Mouse (Mus musculus) midbrain, embryonic 14.5 days (tissue): ENCODE data around the gene Vmn1r3. TPM values are rescaled to one million over a fixed set of nuclear protein-coding genes. Genes with fewer than 3 reads are reported as not detected.
A peak's percentile ranks its signal among the peaks of the same experiment; 100 is the strongest.
"Not testable (repeated sequence)": the region's sequence is repeated elsewhere in the genome, so short reads cannot be mapped to it uniquely, and the experiment has no call there.

Source experiments
- ATAC-seq: fragments of 200-750 bp; cut with Nextera tagmentation; 2 replicates; pipeline ENCODE4 v1.8.0; 2017; ENCODE audit warnings: moderate number of reproducible peaks, moderate library complexity; ENCODE audit not compliant: low FRiP score, low TSS enrichment
- DNase-seq: peaks from one replicate; pipeline ENCODE4 v3.0.0-alpha.2; 2015
- H3K27ac ChIP-seq: fragments of 300-500 bp; sonication (generic); replicated peaks from 2 replicates; pipeline ENCODE4 v1.5.1; 2014; ENCODE audit warnings: mild to moderate bottlenecking, low read depth, low read length, moderate library complexity
- H3K27me3 ChIP-seq: fragments of 300-500 bp; sonication (generic); 2 replicates; pipeline ENCODE4 v1.6.1; 2014; ENCODE audit warnings: low read length, control low read depth, mixed read lengths; ENCODE audit not compliant: control insufficient read depth, insufficient read depth
- H3K36me3 ChIP-seq: fragments of 300-500 bp; sonication (generic); 2 replicates; pipeline ENCODE4 v1.6.1; 2014; ENCODE audit warnings: low read length, control low read depth; ENCODE audit not compliant: control insufficient read depth, insufficient read depth
- H3K4me1 ChIP-seq: fragments of 300-500 bp; sonication (generic); 2 replicates; pipeline ENCODE4 v1.6.1; 2014; ENCODE audit warnings: mild to moderate bottlenecking, antibody characterized with exemption, low read length, control low read depth; ENCODE audit not compliant: control insufficient read depth, insufficient read depth
- H3K4me2 ChIP-seq: fragments of 300-500 bp; sonication (generic); 2 replicates; pipeline ENCODE4 v1.6.1; 2014; ENCODE audit warnings: mild to moderate bottlenecking, low read length, moderate library complexity
- H3K4me3 ChIP-seq: fragments of 300-500 bp; sonication (generic); replicated peaks from 2 replicates; pipeline ENCODE4 v1.5.1; 2014; ENCODE audit warnings: low read depth, low read length
- H3K9ac ChIP-seq: fragments of 300-500 bp; sonication (generic); replicated peaks from 2 replicates; pipeline ENCODE4 v1.6.1; 2014; ENCODE audit warnings: mild to moderate bottlenecking, low read length, moderate library complexity
- H3K9me3 ChIP-seq: fragments of 300-500 bp; sonication (generic); 2 replicates; pipeline ENCODE4 v1.6.1; 2016; ENCODE audit warnings: low read length, control low read depth, mixed read lengths; ENCODE audit not compliant: control insufficient read depth
- WGBS: fragments of 180-500 bp; shearing (Covaris S2); extraction: QIAGEN DNeasy Blood & Tissue Kit; methylation state at CpG from one replicate; pipeline ENCODE4 v1.1.7; 2014; 5-methylcytosine and 5-hydroxymethylcytosine counted together
- polyA plus RNA-seq: library from polyadenylated mRNA; unstranded; fragments of >200 nt; fragmentation: Nextera tagmentation; extraction: Ambion mirVana; gene quantifications from 2 replicates; pipeline ENCODE4 v1.2.1, GENCODE M21; 2014

The Vmn1r3 gene
- polyA plus RNA-seq, 1 experiment from 2014 or later = not detected

- DNase-seq, ATAC-seq, H3K4me3 ChIP-seq, H3K36me3 ChIP-seq, H3K27ac ChIP-seq, H3K9ac ChIP-seq, H3K4me1 ChIP-seq, H3K4me2 ChIP-seq, H3K27me3 ChIP-seq: not testable (repeated sequence)
- 67% methylated on average over 5 of the region's 9 CpGs for WGBS
- peaks cover 35% of the 10 kb centered on the region for H3K9me3 ChIP-seq
These were observed 38.5 kb upstream of the Vmn1r3 start for GRCm38 (mm10) chr4:3223483-3224209.

GRCm38 (mm10) chr4:3216382-3216781 is 31.2 kb upstream of the Vmn1r3 start:
- H3K4me1 ChIP-seq, H3K27me3 ChIP-seq, H3K36me3 ChIP-seq, H3K4me2 ChIP-seq, DNase-seq, ATAC-seq, H3K4me3 ChIP-seq, H3K27ac ChIP-seq, H3K9me3 ChIP-seq, H3K9ac ChIP-seq: not testable (repeated sequence)
- WGBS = 71% methylated on average over 2 of the region's 2 CpGs

DNA sequence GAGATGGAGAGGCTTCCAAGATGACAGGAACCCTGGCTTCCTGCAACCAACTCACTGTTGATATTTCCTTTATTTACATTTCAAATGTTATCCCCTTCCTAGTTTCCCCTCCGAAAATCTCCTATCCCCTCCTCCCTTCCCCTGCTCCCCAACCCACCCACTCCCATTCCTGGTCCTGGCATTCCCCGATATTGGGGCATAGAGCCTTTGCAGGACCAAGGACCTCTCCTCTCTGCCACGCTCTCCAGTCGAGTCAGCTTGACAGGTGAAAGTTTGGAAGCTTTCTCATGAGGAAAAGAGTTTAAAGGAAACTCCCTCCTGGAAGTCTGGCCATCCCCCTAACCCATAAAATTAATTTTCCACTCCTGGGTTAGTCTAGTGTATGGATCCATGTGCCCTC is 28.2 kb upstream of the Vmn1r3 start:
- not testable (repeated sequence) for DNase-seq, H3K36me3 ChIP-seq, ATAC-seq, H3K27me3 ChIP-seq, H3K4me3 ChIP-seq, H3K9ac ChIP-seq, H3K27ac ChIP-seq, H3K9me3 ChIP-seq, H3K4me1 ChIP-seq, H3K4me2 ChIP-seq
- 74% methylated on average over 3 of the region's 4 CpGs for WGBS

DNA sequence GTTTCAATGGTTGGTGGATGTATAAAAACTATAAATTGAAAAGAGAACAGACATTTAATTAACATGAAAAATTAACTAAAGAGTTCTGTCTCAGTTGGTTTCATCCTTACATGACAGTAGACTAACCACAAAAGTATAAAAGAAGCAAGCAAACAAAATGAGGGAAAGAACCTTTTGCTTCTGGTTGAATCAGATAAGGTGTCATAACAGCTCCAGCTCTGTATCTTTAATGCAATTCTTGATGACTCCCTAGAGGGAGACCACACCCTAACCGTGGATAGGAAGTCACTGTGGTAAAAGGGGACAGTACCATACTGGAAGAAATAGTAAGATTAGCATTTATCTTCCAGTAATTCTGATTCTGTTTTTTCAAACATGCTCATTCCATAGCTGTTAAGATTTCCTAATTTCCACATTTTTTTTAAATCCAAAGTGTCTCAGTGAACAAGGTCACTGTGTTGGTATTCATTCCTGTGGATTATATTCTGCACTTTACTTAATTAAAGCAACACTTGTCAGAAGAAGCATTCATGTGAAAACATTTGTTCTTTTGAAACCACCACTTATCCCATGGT is 24.6 kb upstream of the Vmn1r3 start:
- H3K9ac ChIP-seq, DNase-seq, H3K9me3 ChIP-seq, H3K4me1 ChIP-seq, H3K36me3 ChIP-seq, ATAC-seq, H3K4me3 ChIP-seq, H3K4me2 ChIP-seq, H3K27ac ChIP-seq, H3K27me3 ChIP-seq: not testable (repeated sequence)
- WGBS = 67% methylated on average over 1 of the region's 1 CpGs

GRCm38 (mm10) chr4:3176746-3177490 is 8.2 kb downstream of the Vmn1r3 start:
- not testable (repeated sequence) for H3K4me1 ChIP-seq, H3K9ac ChIP-seq, ATAC-seq, H3K4me3 ChIP-seq, H3K27ac ChIP-seq, H3K36me3 ChIP-seq, H3K27me3 ChIP-seq, H3K4me2 ChIP-seq
- peaks cover 49% of the 10 kb centered on the region for H3K9me3 ChIP-seq
- WGBS = 91% methylated on average over 10 of the region's 10 CpGs
- DNase-seq = peak; percentile 0

- not testable (repeated sequence) for H3K9ac ChIP-seq, H3K4me1 ChIP-seq, DNase-seq, H3K27me3 ChIP-seq, H3K4me2 ChIP-seq, H3K27ac ChIP-seq, ATAC-seq, H3K4me3 ChIP-seq, H3K36me3 ChIP-seq
- H3K9me3 ChIP-seq = peaks cover 47% of the 10 kb centered on the region
- 89% methylated on average over 6 of the region's 6 CpGs for WGBS
These were observed 9.0 kb downstream of the Vmn1r3 start for GRCm38 (mm10) chr4:3176195-3176594.

DNA sequence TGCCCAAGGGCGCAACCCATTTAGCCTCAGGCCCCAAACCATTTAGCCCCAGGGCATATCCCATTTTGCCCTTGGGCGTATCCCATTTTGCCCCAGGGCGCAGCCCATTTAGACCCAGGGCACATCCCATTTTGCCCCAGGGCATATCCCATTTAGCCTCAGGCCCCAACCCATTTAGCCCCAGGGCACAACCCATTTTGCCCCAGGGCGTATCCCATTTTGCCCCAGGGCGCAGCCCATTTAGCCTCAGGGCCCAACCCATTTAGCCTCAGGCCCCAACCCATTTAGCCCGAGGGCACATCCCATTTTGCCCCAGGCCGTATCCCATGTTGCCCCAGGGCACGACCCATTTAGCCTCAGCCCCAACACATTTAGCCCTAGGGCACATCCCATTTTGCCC is 9.4 kb downstream of the Vmn1r3 start:
- not testable (repeated sequence) for DNase-seq, H3K4me3 ChIP-seq, H3K4me1 ChIP-seq, ATAC-seq, H3K9ac ChIP-seq, H3K4me2 ChIP-seq, H3K36me3 ChIP-seq, H3K27ac ChIP-seq, H3K27me3 ChIP-seq
- WGBS = 96% methylated on average over 5 of the region's 8 CpGs
- H3K9me3 ChIP-seq = peaks cover 43% of the 10 kb centered on the region

DNA sequence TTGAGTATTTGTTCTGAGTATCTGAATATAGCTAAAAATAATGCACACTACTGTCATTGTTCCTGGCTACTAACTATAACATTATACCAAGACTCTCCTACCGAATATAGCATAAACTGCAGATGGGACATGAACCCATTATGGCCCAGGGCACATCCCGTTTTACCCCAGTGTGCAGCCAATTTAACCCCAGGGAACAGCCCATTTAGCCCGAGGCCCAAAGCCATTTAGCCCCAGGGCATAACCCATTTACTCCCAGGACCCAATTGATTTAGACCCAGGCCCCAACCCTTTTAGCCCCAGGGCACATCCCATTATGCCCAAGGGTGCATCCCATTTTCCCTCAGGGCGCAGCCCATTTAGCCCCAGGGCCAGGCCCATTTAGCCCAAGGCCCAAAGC is 10.6 kb downstream of the Vmn1r3 start:
- WGBS = 79% methylated on average over 4 of the region's 4 CpGs
- not testable (repeated sequence) for DNase-seq, H3K27me3 ChIP-seq, H3K4me1 ChIP-seq, H3K4me3 ChIP-seq, H3K36me3 ChIP-seq, H3K27ac ChIP-seq, H3K4me2 ChIP-seq, H3K9ac ChIP-seq
- peaks cover 32% of the 10 kb centered on the region for H3K9me3 ChIP-seq
- peak; percentile 50; the same call in 1 of the 2 replicates for ATAC-seq
